Mouse (Mus musculus): ENCODE results near the gene Tmem97. TPM values are rescaled to one million over a fixed set of nuclear protein-coding genes. Genes with fewer than 3 reads are reported as not detected.

The Tmem97 gene
- polyA plus RNA-seq, 1 experiment from 2014 or later: 30.4 TPM

GRCm38 (mm10) chr11:78502909-78503650 lies 47.5 kb downstream of the Tmem97 start, which contains the start of gene Sebox:
Sebox (plus strand) TSS chr11:78503447.
- peak within 1 kb of the TSS; percentile 60; the same call in 1 of the 2 replicates for H3K27ac ChIP-seq (replicated peaks)
- no peaks in the 10 kb centered on the region for H3K9me3 ChIP-seq
- ATAC-seq (replicated peaks): no peak; the same call in 1 of the 2 replicates
- no peak within 1 kb of the TSS for H3K4me2 ChIP-seq (replicated peaks)
- H3K27me3 ChIP-seq: no peaks in the 10 kb centered on the region
- H3K4me1 ChIP-seq: peaks cover 13% of the 10 kb centered on the region
- H3K9ac ChIP-seq (replicated peaks): no peak within 1 kb of the TSS
- H3K36me3 ChIP-seq: peaks cover 17% of the 10 kb centered on the region
- H3K4me3 ChIP-seq: no peak within 1 kb of the TSS
- 56% methylated on average over 7 of the region's 7 CpGs for WGBS

- Histone ChIP-seq H3K36me3 (peaks cover 3% of the 10 kb centered on the region; the same call in 1 of the 2 replicates), H3K9me3 (no peaks in the 10 kb centered on the region), H3K27ac (replicated peaks) (no peak overlapping the region), H3K9ac (replicated peaks) (no peak overlapping the region), H3K4me2 (replicated peaks) (no peak overlapping the region), H3K4me3 (no peak overlapping the region), H3K4me1 (peaks cover 18% of the 10 kb centered on the region), H3K27me3 (no peaks in the 10 kb centered on the region)
- 79% methylated on average over 20 of the region's 20 CpGs for WGBS
- ATAC-seq (replicated peaks): no peak
Measured at GRCm38 (mm10) chr11:78501529-78501928, 49.0 kb downstream of the Tmem97 start.

- no peaks in the 10 kb centered on the region for H3K9me3 ChIP-seq
- peaks cover 26% of the 10 kb centered on the region for H3K4me1 ChIP-seq
- no peaks in the 10 kb centered on the region for H3K36me3 ChIP-seq
- H3K9ac ChIP-seq (replicated peaks): no peak overlapping the region
- H3K4me3 ChIP-seq: no peak overlapping the region
- H3K27ac ChIP-seq (replicated peaks): no peak overlapping the region
- no peak for ATAC-seq (replicated peaks)
- H3K27me3 ChIP-seq: no peaks in the 10 kb centered on the region
- H3K4me2 ChIP-seq (replicated peaks): no peak overlapping the region
- WGBS: 85% methylated on average over 9 of the region's 9 CpGs
Measured at GRCm38 (mm10) chr11:78500623-78501202, 49.9 kb downstream of the Tmem97 start.

GRCm38 (mm10) chr11:78499543-78499942 lies 51.0 kb downstream of the Tmem97 start:
- Histone ChIP-seq H3K4me3 (peak overlapping the region; percentile 6; the same call in 1 of the 2 replicates), H3K27me3 (no peaks in the 10 kb centered on the region), H3K36me3 (no peaks in the 10 kb centered on the region), H3K27ac (replicated peaks) (no peak overlapping the region), H3K9me3 (no peaks in the 10 kb centered on the region), H3K4me2 (replicated peaks) (no peak overlapping the region), H3K4me1 (peaks cover 38% of the 10 kb centered on the region), H3K9ac (replicated peaks) (no peak overlapping the region)
- ATAC-seq (replicated peaks): no peak
- 52% methylated on average over 16 of the region's 16 CpGs for WGBS

GRCm38 (mm10) chr11:78499004-78499403 lies 51.6 kb downstream of the Tmem97 start, which contains the start of gene Vtn:
Vtn (plus strand) TSS chr11:78499091.
- H3K27me3 ChIP-seq: no peaks in the 10 kb centered on the region
- H3K9me3 ChIP-seq: no peaks in the 10 kb centered on the region
- H3K4me2 ChIP-seq (replicated peaks): peak within 1 kb of the TSS; percentile 56
- WGBS: 64% methylated on average over 7 of the region's 7 CpGs
- H3K36me3 ChIP-seq: no peaks in the 10 kb centered on the region
- ATAC-seq (replicated peaks): no peak
- H3K9ac ChIP-seq (replicated peaks): peak within 1 kb of the TSS; percentile 61
- H3K4me1 ChIP-seq: peaks cover 38% of the 10 kb centered on the region
- H3K27ac ChIP-seq (replicated peaks): peak within 1 kb of the TSS; percentile 96
- peak within 1 kb of the TSS; percentile 92 for H3K4me3 ChIP-seq

GRCm38 (mm10) chr11:78497544-78498522 lies 52.7 kb downstream of the Tmem97 start, which contains the start of gene Sarm1:
Sarm1 (minus strand) TSS chr11:78497754.
- 2% methylated on average over 35 of the region's 36 CpGs for WGBS
- peak within 1 kb of the TSS; percentile 96 for H3K9ac ChIP-seq (replicated peaks)
- H3K4me1 ChIP-seq: peaks cover 30% of the 10 kb centered on the region
- H3K36me3 ChIP-seq: no peaks in the 10 kb centered on the region
- H3K4me2 ChIP-seq (replicated peaks): peak within 1 kb of the TSS; percentile 56
- peak within 1 kb of the TSS; percentile 96 for H3K27ac ChIP-seq (replicated peaks)
- H3K4me3 ChIP-seq: peak within 1 kb of the TSS; percentile 92
- no peaks in the 10 kb centered on the region for H3K27me3 ChIP-seq
- ATAC-seq (replicated peaks): peak; percentile 98
- H3K9me3 ChIP-seq: no peaks in the 10 kb centered on the region

GRCm38 (mm10) chr11:78497071-78497541 lies 53.5 kb downstream of the Tmem97 start:
- peak overlapping the region; percentile 56 for H3K4me2 ChIP-seq (replicated peaks)
- H3K4me1 ChIP-seq: peaks cover 30% of the 10 kb centered on the region
- under 1% methylated on average over 44 of the region's 44 CpGs for WGBS

GRCm38 (mm10) chr11:78495904-78496303 lies 54.7 kb downstream of the Tmem97 start:
- Histone ChIP-seq H3K4me1 (peaks cover 34% of the 10 kb centered on the region), H3K9me3 (no peaks in the 10 kb centered on the region), H3K9ac (replicated peaks) (peak overlapping the region; percentile 96; the same call in 1 of the 2 replicates), H3K27ac (replicated peaks) (no peak overlapping the region), H3K36me3 (no peaks in the 10 kb centered on the region), H3K4me3 (peak overlapping the region; percentile 92), H3K27me3 (0 out of 2 replicates have a peak, but pooled peaks cover 5% of the 10 kb centered on the region), H3K4me2 (replicated peaks) (peak overlapping the region; percentile 56)
- WGBS: 8% methylated on average over 6 of the region's 6 CpGs
- ATAC-seq (replicated peaks): no peak

More at GRCm38 (mm10) chr11:78497071-78497541, 53.5 kb downstream of the Tmem97 start:
- ATAC-seq (replicated peaks): peak; percentile 76
- H3K27me3 ChIP-seq: no peaks in the 10 kb centered on the region
- peak overlapping the region; percentile 92 for H3K4me3 ChIP-seq
- H3K9me3 ChIP-seq: no peaks in the 10 kb centered on the region
- H3K27ac ChIP-seq (replicated peaks): peak overlapping the region; percentile 96
- H3K9ac ChIP-seq (replicated peaks): peak overlapping the region; percentile 96
- H3K36me3 ChIP-seq: no peaks in the 10 kb centered on the region

Other genes starting within 250 kb of the Tmem97 start
- gene Spag5, start 249.2 kb downstream of the Tmem97 start, polyA plus RNA-seq (2015; fragmentation: Nextera tagmentation; extraction: Ambion mirVana): 23.2 and 26.1 TPM in 2 replicates
- 167 and 176 TPM in 2 replicates for gene Aldoc, start 227.8 kb downstream of the Tmem97 start, polyA plus RNA-seq (2015; fragmentation: Nextera tagmentation; extraction: Ambion mirVana)
- 56.7 and 59.8 TPM in 2 replicates for gene Pigs, start 222.4 kb downstream of the Tmem97 start, polyA plus RNA-seq (2015; fragmentation: Nextera tagmentation; extraction: Ambion mirVana)
- 78.9 and 82.4 TPM in 2 replicates for gene Unc119, start 207.3 kb downstream of the Tmem97 start, polyA plus RNA-seq (2015; fragmentation: Nextera tagmentation; extraction: Ambion mirVana)
- not detected in 2 replicates for gene Foxn1, start 164.2 kb downstream of the Tmem97 start, polyA plus RNA-seq (2015; fragmentation: Nextera tagmentation; extraction: Ambion mirVana)
- gene Slc13a2, start 128.6 kb downstream of the Tmem97 start, polyA plus RNA-seq (2015; fragmentation: Nextera tagmentation; extraction: Ambion mirVana): not detected in 2 replicates
- 20.2 and 21.7 TPM in 2 replicates for gene Slc46a1, start 85.1 kb downstream of the Tmem97 start, polyA plus RNA-seq (2015; fragmentation: Nextera tagmentation; extraction: Ambion mirVana)
- 48.3 and 54.8 TPM in 2 replicates for gene Sarm1, start 53.0 kb downstream of the Tmem97 start, polyA plus RNA-seq (2015; fragmentation: Nextera tagmentation; extraction: Ambion mirVana)
- gene Vtn, start 51.7 kb downstream of the Tmem97 start, polyA plus RNA-seq (2015; fragmentation: Nextera tagmentation; extraction: Ambion mirVana): 69.0 and 76.3 TPM in 2 replicates
- 0.41 TPM in 1 of 2 replicates, not detected in the other for gene Sebox, start 47.3 kb downstream of the Tmem97 start, polyA plus RNA-seq (2015; fragmentation: Nextera tagmentation; extraction: Ambion mirVana)
- gene Tmem199, start 38.6 kb downstream of the Tmem97 start, polyA plus RNA-seq (2015; fragmentation: Nextera tagmentation; extraction: Ambion mirVana): 86.1 and 86.7 TPM in 2 replicates
- 205 and 217 TPM in 2 replicates for gene Poldip2, start 38.6 kb downstream of the Tmem97 start, polyA plus RNA-seq (2015; fragmentation: Nextera tagmentation; extraction: Ambion mirVana)
- 66.8 and 67.1 TPM in 2 replicates for gene Tnfaip1, start 14.4 kb downstream of the Tmem97 start, polyA plus RNA-seq (2015; fragmentation: Nextera tagmentation; extraction: Ambion mirVana)
- 112 and 113 TPM in 2 replicates for gene Ift20, start 14.4 kb downstream of the Tmem97 start, polyA plus RNA-seq (2015; fragmentation: Nextera tagmentation; extraction: Ambion mirVana)
- 31.8 and 31.9 TPM in 2 replicates for gene Nlk, start 146.6 kb upstream of the Tmem97 start, polyA plus RNA-seq (2015; fragmentation: Nextera tagmentation; extraction: Ambion mirVana)
- gene Ccnq, start 201.0 kb upstream of the Tmem97 start, polyA plus RNA-seq (2015; fragmentation: Nextera tagmentation; extraction: Ambion mirVana): 36.4 and 40.4 TPM in 2 replicates